Mouse (Mus musculus) embryonic facial prominence, embryonic 12.5 days (tissue): ENCODE measurements around the gene Asic5. TPM values are rescaled to one million over a fixed set of nuclear protein-coding genes. Genes with fewer than 3 reads are reported as not detected.

Experiments
- ATAC-seq: fragments of 200-750 bp; cut with Nextera tagmentation; 2 replicates; pipeline ENCODE4 v1.8.0; 2017; ENCODE audit not compliant: insufficient number of reproducible peaks, insufficient read depth, low FRiP score, low TSS enrichment
- H3K27ac ChIP-seq: fragments of 300-500 bp; sonication (generic); 2 replicates; pipeline ENCODE4 v1.5.1; 2016; ENCODE audit warnings: mild to moderate bottlenecking
- H3K27me3 ChIP-seq: fragments of 300-500 bp; sonication (generic); 2 replicates; pipeline ENCODE4 v1.6.1; 2016; ENCODE audit warnings: mild to moderate bottlenecking, moderate library complexity
- H3K36me3 ChIP-seq: fragments of 300-500 bp; sonication (generic); 2 replicates; pipeline ENCODE4 v1.6.1; 2016; ENCODE audit warnings: mild to moderate bottlenecking
- H3K4me1 ChIP-seq: fragments of 300-500 bp; sonication (generic); 2 replicates; pipeline ENCODE4 v1.6.1; 2016
- H3K4me2 ChIP-seq: fragments of 300-500 bp; sonication (generic); replicated peaks from 2 replicates; pipeline ENCODE4 v1.6.1; 2016; ENCODE audit warnings: mild to moderate bottlenecking, moderate library complexity
- H3K4me3 ChIP-seq: fragments of 300-500 bp; sonication (generic); 2 replicates; pipeline ENCODE4 v1.5.1; 2016; ENCODE audit warnings: mild to moderate bottlenecking
- H3K9ac ChIP-seq: fragments of 300-500 bp; sonication (generic); 2 replicates; pipeline ENCODE4 v1.6.1; 2016; ENCODE audit warnings: mild to moderate bottlenecking, moderate library complexity
- H3K9me3 ChIP-seq: fragments of 300-500 bp; sonication (generic); 2 replicates; pipeline ENCODE4 v1.6.1; 2016; ENCODE audit warnings: mild to moderate bottlenecking, moderate library complexity
- WGBS: fragments of 180-500 bp; shearing (Covaris S2); methylation state at CpG from one replicate; pipeline ENCODE4 v1.1.7; 2016; 5-methylcytosine and 5-hydroxymethylcytosine counted together
- polyA plus RNA-seq: library from polyadenylated mRNA; unstranded; fragments of >200 nt; fragmentation: Nextera tagmentation; extraction: Ambion mirVana; gene quantifications from 2 replicates; pipeline ENCODE4 v1.2.1, GENCODE M21; 2016

Asic5 gene
- polyA plus RNA-seq, 1 experiment from 2014 or later = not detected

- no peak for ATAC-seq
- Histone ChIP-seq H3K27me3 (no peaks in the 10 kb centered on the region), H3K4me3 (no peak within 1 kb of the TSS), H3K9ac (no peak within 1 kb of the TSS), H3K27ac (no peak within 1 kb of the TSS), H3K36me3 (no peaks in the 10 kb centered on the region), H3K9me3 (no peaks in the 10 kb centered on the region), H3K4me1 (no peaks in the 10 kb centered on the region), H3K4me2 (no peak within 1 kb of the TSS)
Observed at GRCm38 (mm10) chr3:81976102-81976501, 6.0 kb upstream of the Asic5 start, which contains the start of gene Tdo2. Gene Tdo2 (minus strand): TSS chr3:81976202.

DNA sequence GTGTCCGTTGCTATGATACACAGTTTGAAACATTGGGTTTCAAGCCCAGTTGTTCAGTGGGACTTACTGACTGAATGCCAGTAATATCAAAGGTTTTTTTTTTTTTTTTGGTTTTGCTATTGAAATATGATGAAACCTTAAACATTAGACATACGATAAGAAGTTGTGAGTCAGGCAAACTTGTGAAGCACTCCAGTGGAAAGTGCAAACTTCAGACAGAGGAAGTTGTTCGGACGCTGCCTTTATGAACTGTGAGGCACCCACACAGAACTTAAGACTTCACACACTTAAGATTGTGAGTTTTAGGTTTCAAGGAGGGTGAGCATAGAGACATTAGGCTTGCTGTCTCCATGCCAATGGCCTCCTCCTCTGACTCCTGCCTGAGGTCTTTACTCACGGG is 514 bp upstream of the Asic5 start:
- Histone ChIP-seq H3K27ac (no peak overlapping the region), H3K27me3 (no peaks in the 10 kb centered on the region), H3K4me1 (no peaks in the 10 kb centered on the region), H3K36me3 (no peaks in the 10 kb centered on the region), H3K9ac (no peak overlapping the region), H3K4me2 (no peak overlapping the region), H3K9me3 (no peaks in the 10 kb centered on the region), H3K4me3 (no peak overlapping the region)
- 94% methylated on average over 5 of the region's 5 CpGs for WGBS
- ATAC-seq = no peak

DNA sequence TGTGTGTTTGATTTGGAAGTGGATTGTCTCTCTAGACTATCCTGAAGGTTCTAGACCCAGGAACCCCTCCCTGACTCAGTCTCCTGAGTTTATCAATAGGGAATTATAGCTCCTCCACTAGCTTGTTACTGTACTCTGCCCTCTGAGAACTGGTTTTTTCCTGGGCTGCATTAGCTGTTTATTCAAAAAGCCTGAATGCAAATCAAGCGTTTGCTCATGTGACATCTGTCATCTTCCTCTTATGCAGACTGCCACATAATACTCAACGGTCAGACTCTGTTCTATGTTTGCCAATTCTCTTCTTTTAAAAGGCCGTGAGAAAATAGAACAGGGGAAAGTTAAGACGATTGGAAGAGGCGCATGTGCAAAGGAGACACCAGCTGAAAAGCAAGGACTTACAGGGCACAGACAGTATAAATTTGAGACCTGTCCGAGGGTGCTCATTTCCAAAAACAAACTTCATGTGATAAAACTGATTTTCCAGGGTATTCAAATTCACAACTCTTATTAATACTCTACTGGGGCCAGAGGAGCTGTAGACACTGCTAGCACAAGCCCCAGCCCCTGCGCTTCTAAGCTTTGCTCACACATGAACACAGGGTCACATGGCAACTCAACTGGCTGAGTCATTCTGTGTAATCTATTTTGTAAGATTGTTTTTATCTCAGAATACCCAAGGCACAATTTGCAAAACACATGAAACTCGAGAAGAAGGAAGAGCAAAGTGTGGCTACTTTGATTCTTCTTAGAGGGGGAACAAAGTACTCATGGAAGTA is 1.2 kb downstream of the Asic5 start:
- no peak for ATAC-seq
- H3K4me3 ChIP-seq = no peak overlapping the region

DNA sequence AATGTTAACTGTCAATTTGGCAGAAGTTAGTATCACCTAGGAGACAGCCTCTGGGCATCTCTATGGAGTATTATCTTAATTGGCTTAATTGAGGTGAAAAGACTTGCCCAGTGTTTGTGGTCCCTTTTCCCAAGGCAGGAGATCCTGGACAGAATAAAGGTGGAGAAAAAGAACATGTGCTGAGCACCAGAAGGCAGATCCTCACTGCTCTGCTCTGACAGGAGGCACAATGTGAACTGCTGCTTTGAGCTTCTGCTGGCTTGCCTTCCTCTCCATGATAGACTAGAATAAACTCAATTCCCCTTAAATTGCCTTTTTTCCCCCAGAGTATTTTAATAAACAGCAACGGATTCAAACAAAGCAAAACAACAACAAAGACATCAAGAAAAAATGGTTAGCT is 3.0 kb downstream of the Asic5 start:
- 63% methylated on average over 1 of the region's 1 CpGs for WGBS
- Histone ChIP-seq H3K9me3 (no peaks in the 10 kb centered on the region), H3K27ac (no peak overlapping the region), H3K4me2 (no peak overlapping the region), H3K9ac (no peak overlapping the region), H3K36me3 (no peaks in the 10 kb centered on the region), H3K4me1 (no peaks in the 10 kb centered on the region), H3K27me3 (no peaks in the 10 kb centered on the region), H3K4me3 (no peak overlapping the region)
- ATAC-seq = no peak

More for the DNA sequence above, 1.2 kb downstream of the Asic5 start:
- no peak overlapping the region for H3K9ac ChIP-seq
- no peak overlapping the region for H3K4me2 ChIP-seq
- no peaks in the 10 kb centered on the region for H3K36me3 ChIP-seq
- WGBS = 83% methylated on average over 8 of the region's 8 CpGs
- no peak overlapping the region for H3K27ac ChIP-seq
- no peaks in the 10 kb centered on the region for H3K9me3 ChIP-seq
- H3K4me1 ChIP-seq = no peaks in the 10 kb centered on the region
- H3K27me3 ChIP-seq = no peaks in the 10 kb centered on the region

GRCm38 (mm10) chr3:81986103-81986502 is 4.0 kb downstream of the Asic5 start:
- no peak overlapping the region for H3K4me2 ChIP-seq
- H3K9ac ChIP-seq = no peak overlapping the region
- H3K27me3 ChIP-seq = no peaks in the 10 kb centered on the region
- WGBS = 91% methylated on average over 2 of the region's 2 CpGs
- no peak overlapping the region for H3K4me3 ChIP-seq
- no peaks in the 10 kb centered on the region for H3K4me1 ChIP-seq
- no peak overlapping the region for H3K27ac ChIP-seq
- no peak for ATAC-seq
- H3K36me3 ChIP-seq = no peaks in the 10 kb centered on the region
- no peaks in the 10 kb centered on the region for H3K9me3 ChIP-seq

DNA sequence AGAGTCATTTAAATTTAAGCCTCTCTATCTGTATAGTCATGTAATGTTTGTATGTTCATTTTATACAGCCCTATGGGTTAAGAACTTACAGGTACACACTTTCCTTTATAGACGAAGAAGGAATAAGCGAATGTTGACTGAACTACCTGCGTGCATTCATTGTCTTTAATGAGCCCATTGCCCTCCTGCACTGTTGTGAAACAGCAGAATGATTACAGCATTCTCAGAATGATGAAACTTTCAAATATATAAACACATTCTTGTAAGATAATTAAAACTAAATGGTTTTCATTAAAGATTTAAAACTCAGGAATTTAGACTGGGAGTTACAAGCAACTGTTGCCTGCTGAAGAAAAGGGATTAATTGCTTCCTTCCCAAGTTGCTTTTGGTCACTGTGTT is 5.5 kb downstream of the Asic5 start:
- Histone ChIP-seq H3K27ac (no peak overlapping the region), H3K4me2 (no peak overlapping the region), H3K4me3 (no peak overlapping the region), H3K4me1 (no peaks in the 10 kb centered on the region), H3K9me3 (no peaks in the 10 kb centered on the region), H3K36me3 (no peaks in the 10 kb centered on the region), H3K27me3 (no peaks in the 10 kb centered on the region), H3K9ac (no peak overlapping the region)
- 91% methylated on average over 3 of the region's 3 CpGs for WGBS
- no peak for ATAC-seq

DNA sequence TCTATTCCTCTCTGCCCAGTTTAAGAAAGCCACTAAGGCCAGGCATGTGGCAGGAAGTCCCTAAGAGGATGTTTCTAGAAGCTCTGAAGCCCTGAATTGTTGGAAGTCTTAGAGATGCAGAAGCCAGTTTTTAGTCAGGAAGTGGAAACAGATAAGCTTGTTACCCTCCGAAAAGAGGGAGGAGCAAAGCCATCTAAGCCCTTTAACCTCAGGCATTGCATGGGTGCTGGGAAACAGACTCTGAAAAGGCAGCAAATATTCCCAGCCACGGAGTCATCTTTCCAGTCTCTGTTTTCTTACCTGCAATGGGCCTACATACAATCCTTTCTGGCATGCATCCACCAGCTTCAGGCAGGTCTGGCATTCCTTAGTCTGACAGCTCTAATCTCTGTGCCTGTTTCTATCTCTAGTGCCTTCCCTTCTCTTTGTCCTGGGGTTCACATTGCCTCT is 7.6 kb downstream of the Asic5 start:
- Histone ChIP-seq H3K4me1 (no peaks in the 10 kb centered on the region), H3K4me3 (no peak overlapping the region), H3K27ac (no peak overlapping the region), H3K9me3 (no peaks in the 10 kb centered on the region), H3K4me2 (no peak overlapping the region), H3K36me3 (no peaks in the 10 kb centered on the region), H3K27me3 (no peaks in the 10 kb centered on the region), H3K9ac (no peak overlapping the region)
- ATAC-seq = no peak
- 21% methylated on average over 2 of the region's 2 CpGs for WGBS

GRCm38 (mm10) chr3:81990531-81990930 is 8.4 kb downstream of the Asic5 start:
- Histone ChIP-seq H3K9ac (no peak overlapping the region), H3K9me3 (no peaks in the 10 kb centered on the region), H3K27ac (no peak overlapping the region), H3K4me3 (no peak overlapping the region), H3K4me1 (no peaks in the 10 kb centered on the region), H3K36me3 (no peaks in the 10 kb centered on the region), H3K27me3 (no peaks in the 10 kb centered on the region), H3K4me2 (no peak overlapping the region)
- WGBS = 76% methylated on average over 3 of the region's 3 CpGs
- no peak for ATAC-seq

DNA sequence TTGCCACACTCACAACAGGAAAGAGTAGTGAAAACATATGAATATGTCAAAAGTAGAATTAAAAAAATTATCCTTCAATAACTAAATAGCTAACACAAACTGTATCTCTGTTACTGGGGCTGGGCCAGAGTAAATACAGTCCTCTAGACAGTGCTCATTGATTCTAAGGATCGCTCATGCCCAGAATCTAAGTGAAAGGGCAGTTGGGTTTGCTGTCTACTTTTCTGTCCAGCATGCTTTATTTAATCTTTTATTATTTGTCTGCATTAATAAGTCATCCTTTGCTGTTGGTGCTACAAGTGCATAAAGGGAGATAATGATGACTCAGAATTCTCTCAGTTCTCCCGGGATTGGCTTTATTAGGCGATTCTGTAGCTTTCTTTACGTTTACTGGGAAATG is 13.3 kb downstream of the Asic5 start:
- ATAC-seq = no peak
- H3K4me1 ChIP-seq = no peaks in the 10 kb centered on the region
- H3K36me3 ChIP-seq = no peaks in the 10 kb centered on the region
- H3K27me3 ChIP-seq = no peaks in the 10 kb centered on the region
- H3K9ac ChIP-seq = no peak overlapping the region
- no peaks in the 10 kb centered on the region for H3K9me3 ChIP-seq
- no peak overlapping the region for H3K27ac ChIP-seq
- H3K4me2 ChIP-seq = no peak overlapping the region
- no peak overlapping the region for H3K4me3 ChIP-seq
- 44% methylated on average over 4 of the region's 4 CpGs for WGBS

GRCm38 (mm10) chr3:81995988-81996387 is 13.9 kb downstream of the Asic5 start:
- 0% methylated on average over 1 of the region's 1 CpGs for WGBS
- no peak overlapping the region for H3K9ac ChIP-seq
- no peaks in the 10 kb centered on the region for H3K9me3 ChIP-seq
- no peaks in the 10 kb centered on the region for H3K27me3 ChIP-seq
- no peak overlapping the region for H3K27ac ChIP-seq
- no peak overlapping the region for H3K4me3 ChIP-seq
- no peak for ATAC-seq
- H3K4me2 ChIP-seq = no peak overlapping the region
- H3K36me3 ChIP-seq = no peaks in the 10 kb centered on the region
- no peaks in the 10 kb centered on the region for H3K4me1 ChIP-seq

GRCm38 (mm10) chr3:82007002-82007401 is 24.9 kb downstream of the Asic5 start:
- no peak for ATAC-seq
- 90% methylated on average over 1 of the region's 1 CpGs for WGBS
- no peaks in the 10 kb centered on the region for H3K36me3 ChIP-seq

DNA sequence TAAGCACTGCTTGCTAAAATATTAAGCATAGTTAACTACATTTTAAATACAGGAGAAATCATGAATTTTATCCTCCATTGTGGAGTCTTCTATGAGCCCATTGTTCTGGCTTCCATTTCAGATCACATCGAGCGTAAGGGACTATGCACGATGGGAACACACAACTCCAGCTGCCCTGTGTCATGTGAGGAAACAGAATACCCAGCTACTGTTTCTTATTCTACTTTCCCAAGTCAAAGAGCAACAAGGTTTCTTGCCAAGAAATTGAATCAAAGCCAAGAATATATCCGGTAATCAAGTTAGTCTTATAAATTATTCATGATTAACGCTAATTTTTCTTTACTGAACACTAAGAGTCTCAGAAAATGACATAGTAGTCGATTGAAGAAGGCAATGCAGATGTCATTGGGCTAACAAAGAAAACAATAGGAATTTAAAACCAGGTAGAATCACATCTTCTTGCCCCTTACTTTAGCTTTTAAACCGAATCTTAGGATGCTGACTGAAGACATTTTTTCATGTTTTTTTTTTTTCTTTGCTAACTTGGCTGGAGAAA is 32.1 kb downstream of the Asic5 start:
- ATAC-seq = no peak
- H3K9me3 ChIP-seq = no peaks in the 10 kb centered on the region
- H3K27me3 ChIP-seq = no peaks in the 10 kb centered on the region
- no peak overlapping the region for H3K27ac ChIP-seq
- WGBS = 72% methylated on average over 7 of the region's 7 CpGs
- no peaks in the 10 kb centered on the region for H3K36me3 ChIP-seq
- no peaks in the 10 kb centered on the region for H3K4me1 ChIP-seq
- no peak overlapping the region for H3K4me3 ChIP-seq
- H3K9ac ChIP-seq = no peak overlapping the region
- no peak overlapping the region for H3K4me2 ChIP-seq

More at GRCm38 (mm10) chr3:82007002-82007401, 24.9 kb downstream of the Asic5 start:
- Histone ChIP-seq H3K4me2 (no peak overlapping the region), H3K27me3 (no peaks in the 10 kb centered on the region), H3K4me1 (no peaks in the 10 kb centered on the region), H3K27ac (no peak overlapping the region), H3K9ac (no peak overlapping the region), H3K4me3 (no peak overlapping the region), H3K9me3 (no peaks in the 10 kb centered on the region)
